Mouse (Mus musculus) layer of hippocampus, postnatal 10 days (tissue): ENCODE data around the gene Exosc9. TPM values are rescaled to one million over a fixed set of nuclear protein-coding genes. Genes with fewer than 3 reads are reported as not detected.

Experiments
- DNase-seq, 2 experiments: peaks; one replicate each; pipeline ENCODE4 v3.0.0; 2021; ENCODE audit warnings: low spot score in 2 of 2
- long read RNA-seq: library from polyadenylated mRNA; stranded (forward); transcript quantifications from one replicate; pipeline ENCODE4 v2.0.0, GENCODE M21; 2023
- total RNA-seq, 2 experiments: library from RNA; stranded (reverse); gene quantifications; 2 replicates each; pipeline ENCODE4 v1.2.3; 2021

The Exosc9 gene
- 10 to 100 TPM; 46.7 to 50.4 TPM for total RNA-seq
- long read RNA-seq, transcript Exosc9-201 (12 exons, 1,617 nt): major isoform, 38 of 53 reads
- long read RNA-seq, partial matches to known transcripts: 1 of 53 reads
- long read RNA-seq, other reads (novel, unspliced or antisense): 14 of 53 reads

GRCm38 (mm10) chr3:36552406-36553047, at the start of gene Exosc9:
TSS of gene Exosc9 (plus strand) at chr3:36552606.
- DNase-seq: peak; percentile 98

GRCm38 (mm10) chr3:36505306-36505705, 47.1 kb upstream of the Exosc9 start:
- DNase-seq: no peak

- no peak for DNase-seq
Observed at GRCm38 (mm10) chr3:36505809-36506735, 46.3 kb upstream of the Exosc9 start.

DNA sequence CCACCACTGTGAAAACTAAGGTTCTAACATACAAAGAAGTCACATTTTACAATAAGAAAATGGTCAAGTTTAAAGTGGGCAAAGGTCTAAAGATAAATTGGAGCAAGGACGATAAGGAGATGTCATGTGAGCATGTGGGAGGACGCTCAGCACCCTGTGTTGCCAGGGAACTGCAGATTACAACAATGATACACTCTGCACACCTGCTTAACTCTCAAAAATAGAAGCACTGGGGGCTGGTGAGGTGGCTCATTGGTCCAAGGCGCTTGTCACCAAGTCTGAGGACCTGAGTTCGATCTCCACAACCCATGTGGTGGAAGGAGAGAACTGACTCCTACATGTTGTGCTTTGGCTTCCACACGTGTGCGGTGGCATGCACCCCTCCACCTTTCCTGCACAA, 40.9 kb upstream of the Exosc9 start:
- no peak for DNase-seq

- no peak for DNase-seq
Observed at GRCm38 (mm10) chr3:36516196-36516595, 36.2 kb upstream of the Exosc9 start.

DNA sequence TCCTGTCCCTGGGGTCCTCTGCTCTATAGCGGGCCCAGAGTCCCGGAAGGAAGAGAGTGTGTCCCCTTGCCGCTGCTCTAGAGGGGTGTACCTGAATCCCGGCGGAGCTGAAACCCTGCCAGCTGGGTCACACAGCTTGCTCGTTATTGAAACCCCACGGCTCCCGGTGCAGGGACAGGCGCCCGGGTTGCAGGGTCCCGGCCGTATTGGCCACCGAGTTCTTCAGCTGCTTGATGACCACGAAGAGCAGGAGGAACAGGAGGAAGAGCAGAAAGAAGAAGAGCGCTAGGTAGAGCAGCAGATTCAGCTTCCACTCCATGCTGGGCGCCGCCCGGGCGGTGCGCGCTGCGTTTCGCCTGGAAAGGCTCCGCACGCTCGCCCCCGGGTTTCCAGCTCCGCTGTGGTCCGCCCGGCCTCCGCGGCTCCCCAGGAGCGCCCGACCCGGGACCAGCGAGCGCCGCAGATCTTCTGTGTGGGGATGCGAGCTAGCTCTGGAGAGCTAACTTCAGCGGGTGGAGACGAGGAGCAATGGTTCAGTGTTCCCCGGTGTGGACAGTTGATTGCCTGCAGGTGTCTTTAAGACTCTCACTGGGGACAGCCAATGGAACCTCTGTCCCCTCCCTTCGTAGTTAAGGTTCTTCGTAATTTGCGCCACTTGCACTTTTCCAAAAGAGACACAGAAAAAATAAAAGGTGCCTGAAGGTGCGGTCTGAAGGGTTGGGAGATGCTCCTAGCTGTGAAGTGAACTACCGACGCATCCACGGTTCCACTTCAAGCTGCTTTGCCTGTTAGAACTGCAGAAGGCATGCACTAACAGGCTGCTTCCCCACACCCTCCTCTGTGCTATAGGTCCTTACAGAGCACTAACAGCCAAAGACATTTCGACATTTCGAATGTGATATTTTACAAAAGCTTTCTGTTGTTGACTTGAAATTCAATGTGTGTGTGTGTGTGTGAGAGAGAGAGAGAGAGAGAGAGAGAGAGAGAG, 31.0 kb upstream of the Exosc9 start, which contains the start of gene Gm11549:
Gene Gm11549, minus strand, starts transcription at position 741 of the 988 bp plus-strand sequence.
- peak; percentile 19 to 39 for DNase-seq

DNA sequence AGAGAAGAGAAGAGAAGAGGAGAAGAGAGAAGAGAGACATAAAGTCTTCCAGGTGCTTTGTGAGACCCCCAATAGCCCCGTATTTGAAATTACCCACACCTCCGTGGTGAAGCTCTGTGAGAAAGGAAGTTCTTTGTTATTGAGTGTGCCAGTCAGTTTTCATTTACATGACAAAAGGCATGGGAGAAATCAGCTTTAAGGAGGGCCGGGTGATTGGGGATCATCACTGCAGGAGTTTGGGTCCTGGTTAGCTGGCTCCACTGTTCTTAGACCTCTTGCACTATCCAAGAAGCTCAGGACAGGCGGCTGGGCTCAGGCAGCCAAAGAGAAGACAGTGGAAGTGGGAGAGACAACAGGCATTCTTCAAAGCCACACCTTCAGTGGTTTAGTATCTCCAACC, 30.3 kb upstream of the Exosc9 start:
- no peak for DNase-seq

DNA sequence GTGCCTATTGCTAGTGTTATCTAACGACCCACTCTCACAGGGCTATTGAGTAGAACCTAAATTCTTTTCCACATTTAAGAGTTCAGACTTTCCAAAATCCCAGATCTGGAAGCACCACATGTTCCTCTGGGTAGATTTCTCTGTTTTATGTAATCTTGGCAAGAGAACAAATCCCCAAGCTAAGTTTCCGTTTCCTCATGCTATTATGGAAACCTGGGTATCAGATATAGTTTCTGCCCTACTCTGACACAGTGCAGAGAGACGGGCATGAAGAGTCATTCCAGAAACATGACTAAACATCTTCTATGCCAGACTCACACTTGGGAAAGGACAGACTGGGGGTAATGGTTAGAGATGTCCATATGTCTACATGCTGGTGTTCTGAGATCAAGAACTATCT, 27.9 kb upstream of the Exosc9 start:
- DNase-seq: no peak

DNA sequence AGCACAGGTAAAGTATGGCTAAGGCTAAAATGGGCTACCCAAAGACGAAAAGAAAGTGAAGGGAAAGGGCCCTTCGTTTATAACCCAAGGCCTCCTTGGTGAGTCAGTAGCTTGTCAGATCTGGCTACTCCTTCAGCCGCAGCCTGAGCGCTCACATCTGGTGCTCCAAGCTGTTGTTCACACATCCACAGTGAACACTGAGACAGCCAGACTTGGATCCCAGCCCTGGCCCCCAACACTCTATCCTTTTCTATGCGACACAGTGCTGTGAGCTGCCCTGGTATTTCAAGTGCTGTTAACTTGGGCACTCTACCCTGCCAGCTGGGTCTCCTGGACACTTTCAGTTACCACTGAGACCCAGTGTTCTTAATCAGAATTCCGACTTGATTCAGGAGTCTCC, 22.1 kb upstream of the Exosc9 start:
- peak in 1 of 2 experiments; percentile 15 for DNase-seq

DNA sequence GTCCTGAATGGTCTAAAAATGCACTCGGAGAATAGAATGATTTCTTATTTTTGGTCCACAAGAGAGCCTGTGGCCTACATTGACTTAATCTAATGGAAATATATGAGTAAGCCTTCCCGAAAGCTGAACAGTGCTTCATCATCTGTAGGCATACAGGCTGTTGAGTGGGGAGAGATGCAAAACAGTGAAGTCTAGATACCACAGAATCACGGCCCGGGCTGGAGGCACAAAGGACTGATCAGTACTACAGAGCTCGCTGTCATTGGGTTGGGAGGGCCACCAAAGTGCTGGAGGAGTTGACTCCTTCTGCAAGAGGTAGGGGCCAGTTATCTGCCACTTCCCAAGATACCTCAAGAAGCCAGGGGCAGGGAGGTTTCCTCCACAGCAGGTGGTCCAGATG, 21.6 kb upstream of the Exosc9 start:
- DNase-seq: no peak

DNA sequence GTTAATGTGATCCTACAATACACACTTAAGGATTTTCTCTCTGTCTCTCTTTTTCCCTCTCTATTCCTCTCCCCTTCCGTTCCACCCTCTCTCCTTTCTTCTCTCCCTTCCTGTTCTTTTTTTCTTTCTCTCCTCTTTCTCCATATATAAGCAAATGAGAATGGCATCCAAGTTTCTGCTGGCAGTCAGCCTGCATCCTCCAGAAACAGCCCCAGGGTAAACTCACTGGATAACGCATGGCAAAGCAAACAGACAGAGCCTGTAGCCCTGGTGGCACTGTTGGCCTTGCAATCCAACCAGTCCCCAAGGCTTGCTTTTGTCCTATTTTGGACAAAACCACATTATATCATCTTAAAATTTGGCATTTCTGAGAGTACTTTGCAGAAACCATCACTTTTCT, 21.2 kb upstream of the Exosc9 start:
- DNase-seq: no peak

- no peak for DNase-seq
Observed at GRCm38 (mm10) chr3:36531979-36532542, 20.3 kb upstream of the Exosc9 start.

DNA sequence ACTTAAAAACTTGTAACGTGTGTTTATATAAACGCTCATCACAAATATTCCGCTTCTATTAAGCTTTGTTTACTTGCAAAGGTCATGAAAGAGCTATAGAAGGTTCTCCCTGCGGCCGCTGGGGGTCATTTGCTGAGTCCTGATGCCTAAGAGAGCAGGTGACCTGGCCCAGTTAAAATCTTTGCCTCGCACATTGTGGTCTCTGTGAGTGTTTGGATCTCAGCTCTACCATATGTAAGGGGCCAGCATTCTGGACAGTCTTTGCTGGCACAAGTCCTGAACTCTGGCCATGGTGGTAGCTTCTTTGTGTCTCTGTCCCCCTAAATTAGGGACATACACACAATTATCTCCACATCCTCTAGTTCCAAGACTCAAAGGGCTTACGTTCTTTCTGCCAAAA, 19.7 kb upstream of the Exosc9 start:
- no peak for DNase-seq

DNA sequence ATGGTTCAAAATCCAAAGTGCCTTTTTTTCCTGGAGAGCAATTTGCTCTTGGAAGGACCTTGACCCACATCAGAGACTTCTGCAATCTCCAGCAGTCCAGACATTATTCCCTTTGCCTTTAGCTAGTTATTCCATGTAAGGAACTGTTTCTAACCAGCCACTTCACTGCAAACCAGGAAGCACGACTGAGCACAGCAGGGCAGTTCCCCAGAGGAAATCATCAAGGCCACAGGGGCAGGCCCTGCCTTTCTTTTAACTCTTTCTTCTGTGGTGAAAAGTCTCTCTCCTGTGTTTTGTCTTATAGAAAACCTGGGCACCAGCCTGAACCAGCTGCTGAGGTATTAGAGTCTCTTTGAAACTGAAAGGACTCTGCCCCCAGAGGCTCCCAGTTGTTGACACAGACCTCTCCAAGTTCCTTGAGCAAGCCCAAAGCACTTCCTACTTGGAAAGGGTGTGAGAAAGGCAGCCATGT, 19.2 kb upstream of the Exosc9 start:
- no peak for DNase-seq

DNA sequence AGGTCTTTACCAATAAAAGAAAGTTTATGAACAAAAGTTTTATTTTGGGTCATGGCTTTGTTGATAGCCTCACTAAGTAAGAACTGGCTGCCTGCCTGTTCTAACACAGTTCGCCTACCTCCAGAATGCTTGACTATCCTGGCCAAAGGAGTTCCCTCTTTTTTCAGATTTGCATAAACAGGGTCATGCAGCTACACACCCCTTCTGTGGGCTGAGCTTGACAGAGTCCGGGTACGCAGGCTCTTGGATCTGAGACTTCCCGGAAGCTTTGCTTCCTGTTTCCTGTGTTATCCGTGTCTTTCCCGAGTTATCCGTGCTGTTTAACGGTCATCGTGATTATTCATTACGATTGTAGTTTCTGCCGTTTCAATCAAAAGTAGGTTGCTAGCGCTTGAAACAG, 16.4 kb upstream of the Exosc9 start:
- no peak for DNase-seq

DNA sequence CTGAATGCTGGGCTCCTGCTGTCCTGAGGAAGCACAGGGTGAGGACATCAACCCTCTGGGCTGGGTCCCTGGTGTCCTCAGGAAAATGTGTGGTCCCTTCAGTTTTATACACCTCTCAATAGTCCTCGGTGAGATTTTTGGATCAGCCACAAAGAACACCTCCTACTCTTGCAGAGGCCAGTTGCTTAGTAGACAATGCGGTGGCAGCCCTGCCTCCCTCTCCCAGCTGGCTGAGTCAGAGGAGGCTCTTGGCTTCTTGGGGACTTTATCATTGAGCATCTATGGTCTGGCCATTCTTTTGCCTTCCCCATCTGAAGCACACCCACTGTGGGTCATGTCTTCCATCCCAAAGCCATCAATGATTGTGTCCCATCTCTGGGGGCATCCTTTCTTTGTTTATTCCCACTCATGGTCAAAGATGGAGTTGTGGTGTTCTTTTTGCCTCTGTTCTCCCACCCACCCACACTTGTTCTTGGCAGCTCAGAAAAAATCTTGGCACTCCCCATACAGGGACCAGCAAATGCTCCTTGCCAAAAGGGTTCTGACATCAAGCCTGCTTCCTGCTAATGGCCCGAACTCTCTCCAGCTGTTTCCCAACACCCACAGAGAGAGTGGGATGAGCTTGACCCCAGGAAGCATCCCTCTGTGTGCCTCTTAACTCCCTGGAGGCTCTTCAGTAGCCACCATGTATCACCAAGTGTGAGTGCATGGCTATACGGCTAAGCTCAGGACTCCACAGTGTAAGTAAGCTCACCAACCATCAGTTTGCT, 14.5 kb upstream of the Exosc9 start:
- DNase-seq: no peak

- DNase-seq: no peak
Observed at GRCm38 (mm10) chr3:36540756-36541155, 11.7 kb upstream of the Exosc9 start.

GRCm38 (mm10) chr3:36541399-36541798, 11.0 kb upstream of the Exosc9 start:
- DNase-seq: no peak

- DNase-seq: no peak
Observed at GRCm38 (mm10) chr3:36544961-36545360, 7.4 kb upstream of the Exosc9 start.

DNA sequence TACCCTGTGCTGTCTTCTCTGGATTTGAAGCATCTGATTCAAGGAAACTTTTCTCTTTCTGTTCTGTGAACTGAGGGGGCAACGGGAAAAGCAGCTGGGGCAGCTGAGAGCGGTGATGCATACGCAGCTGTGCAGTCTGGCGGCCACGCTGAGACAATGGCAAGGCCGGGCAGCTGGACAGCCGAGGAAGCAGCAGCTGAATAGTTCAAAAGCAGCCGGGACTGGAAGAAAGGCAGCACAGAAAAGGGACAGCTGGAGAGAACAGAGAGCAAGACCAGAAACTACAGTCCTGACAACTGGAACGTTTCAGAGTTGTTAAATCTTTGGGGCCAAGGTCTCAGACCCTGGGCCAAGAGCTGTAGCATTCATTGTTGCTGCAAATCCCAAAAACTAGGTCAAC, 1.1 kb upstream of the Exosc9 start:
- DNase-seq: peak; percentile 27 to 41
